Mouse (Mus musculus) thymus, adult 2 months (tissue): ENCODE data around the gene Vapb.

Experiments used
- CTCF ChIP-seq: fragments of 200-500 bp; IDR thresholded peaks from 2 replicates; pipeline ENCODE4 v1.5.1; 2012; ENCODE audit warnings: mild to moderate bottlenecking, control low read depth, low read length, moderate library complexity, borderline replicate concordance; ENCODE audit not compliant: control insufficient read depth, poor library complexity, insufficient read depth; ENCODE audit errors: extremely low read depth
- POLR2A ChIP-seq: fragments of 200-500 bp; IDR thresholded peaks from 2 replicates; pipeline ENCODE4 v1.6.1; 2012; ENCODE audit warnings: mild to moderate bottlenecking, low read length, control low read depth, moderate library complexity; ENCODE audit not compliant: control insufficient read depth, poor library complexity, insufficient read depth; ENCODE audit errors: extremely low read depth

DNA sequence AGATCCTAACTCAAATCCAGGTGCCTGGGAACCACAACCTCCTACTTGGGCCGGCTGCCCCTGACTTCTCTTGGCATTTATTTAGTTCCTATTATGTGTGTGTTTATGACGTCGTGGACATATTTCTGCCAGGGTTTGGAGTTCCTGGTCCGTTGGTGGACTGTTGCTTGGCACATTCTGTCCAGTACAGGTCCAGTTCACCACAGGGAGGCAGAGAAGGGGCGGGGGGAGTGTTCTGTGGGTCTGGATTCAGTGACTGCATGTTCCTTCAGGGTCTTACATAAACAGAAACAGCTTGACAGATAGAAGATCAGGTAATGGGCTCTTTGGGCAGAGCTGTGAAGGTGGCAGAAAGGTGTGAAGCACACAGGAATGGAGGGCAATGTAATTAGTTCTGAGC is 75.8 kb downstream of the Vapb start:
- TF ChIP-seq CTCF (no peak), POLR2A (no peak)
